Mouse (Mus musculus): Measurements from ENCODE around the gene Sfrp4. TPM values are rescaled to one million over a fixed set of nuclear protein-coding genes. Genes with fewer than 3 reads are reported as not detected.

The Sfrp4 gene
- total RNA-seq, 1 experiment from 2014 or later = 1.8 TPM

- no peak for DNase-seq
Measured at GRCm38 (mm10) chr13:19630768-19631709, 8.1 kb downstream of the Sfrp4 start.

GRCm38 (mm10) chr13:19636131-19636530 lies 13.2 kb downstream of the Sfrp4 start:
- DNase-seq = no peak

- DNase-seq = no peak
Measured at GRCm38 (mm10) chr13:19640203-19640851, 17.4 kb downstream of the Sfrp4 start.

- no peak for DNase-seq
Measured at GRCm38 (mm10) chr13:19643519-19643918, 20.6 kb downstream of the Sfrp4 start.

- DNase-seq = no peak
Measured at GRCm38 (mm10) chr13:19644225-19644624, 21.3 kb downstream of the Sfrp4 start.

GRCm38 (mm10) chr13:19649824-19650223 lies 26.9 kb downstream of the Sfrp4 start:
- no peak for DNase-seq

GRCm38 (mm10) chr13:19652405-19652804 lies 29.5 kb downstream of the Sfrp4 start:
- no peak for DNase-seq

GRCm38 (mm10) chr13:19668355-19669140 lies 45.6 kb downstream of the Sfrp4 start:
- DNase-seq = no peak

- DNase-seq = no peak
Measured at GRCm38 (mm10) chr13:19674025-19674424, 51.1 kb downstream of the Sfrp4 start.

GRCm38 (mm10) chr13:19674601-19675000 lies 51.7 kb downstream of the Sfrp4 start:
- no peak for DNase-seq

Other genes with a start within 250 kb of the Sfrp4 start
- gene Stard3nl, start 227.3 kb upstream of the Sfrp4 start, total RNA-seq (2021) = 43.9 and 49.1 TPM in 2 replicates
- gene Epdr1, start 3.2 kb upstream of the Sfrp4 start, total RNA-seq (2021) = 13.8 and 17.8 TPM in 2 replicates
- not detected in 2 replicates for gene Nme8, start 74.7 kb downstream of the Sfrp4 start, total RNA-seq (2021)
- gene Gpr141, start 201.2 kb downstream of the Sfrp4 start, total RNA-seq (2021) = 0.24 TPM in 1 of 2 replicates, not detected in the other